Mouse (Mus musculus) left cerebral cortex, adult 2 months (tissue): ENCODE measurements around the gene Agap1. TPM values are rescaled to one million over a fixed set of nuclear protein-coding genes. Genes with fewer than 3 reads are reported as not detected.

ENCODE experiments used
- DNase-seq, 2 experiments: peaks; one replicate each; pipeline ENCODE4 v3.0.0; 2021 to 2022; ENCODE audit warnings: low spot score in 2 of 2, mixed read lengths in 1 of 2; ENCODE audit errors: extremely low spot score in 1 of 2
- H3K27ac ChIP-seq: fragments of 200-600 bp; 2 replicates; pipeline ENCODE4 v1.8.1; 2022
- H3K4me3 ChIP-seq: fragments of 200-600 bp; 2 replicates; pipeline ENCODE4 v1.8.1; 2022
- CTCF ChIP-seq: fragments of 200-600 bp; IDR thresholded peaks from 2 replicates; pipeline ENCODE4 v1.8.1; 2022; ENCODE audit warnings: antibody characterized with exemption, mild to moderate bottlenecking, moderate library complexity
- intact Hi-C: fragments of 180-260 bp; cut with DNase I; formaldehyde crosslinking; loops from one replicate; pipeline ENCODE4 v1.15.1; 2025
- total RNA-seq, 2 experiments: library from RNA; stranded (reverse); gene quantifications; 2 replicates each; pipeline ENCODE4 v1.2.3; 2021

The Agap1 gene
- total RNA-seq, 2 experiments from 2014 or later = 270 to 281 TPM

DNA sequence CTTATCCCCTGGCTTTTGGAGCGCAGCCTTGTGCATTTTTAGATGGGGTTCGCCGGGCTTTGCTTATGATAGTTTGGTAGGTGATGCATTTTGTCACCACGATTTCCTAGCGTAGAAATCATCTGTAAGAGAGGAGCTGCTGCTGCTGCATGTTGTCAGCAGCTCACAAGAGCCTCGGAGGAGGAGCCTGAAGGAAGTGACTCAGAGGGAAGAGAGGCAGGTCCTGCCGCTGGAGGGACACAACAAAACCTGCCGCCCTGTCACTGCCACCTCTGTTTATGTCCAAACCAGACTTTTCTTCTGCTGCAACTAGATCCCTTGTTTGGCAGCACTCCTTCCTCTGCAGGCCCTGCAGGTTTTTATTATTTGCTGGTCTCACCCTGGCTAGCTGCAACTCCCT is 8.5 kb downstream of the Agap1 start:
- no peak overlapping the region for H3K27ac ChIP-seq
- no peak for DNase-seq
- H3K4me3 ChIP-seq = no peak overlapping the region
- no peak; the same call in 1 of the 2 replicates for TF ChIP-seq CTCF
- intact Hi-C loops = no loop called here

DNA sequence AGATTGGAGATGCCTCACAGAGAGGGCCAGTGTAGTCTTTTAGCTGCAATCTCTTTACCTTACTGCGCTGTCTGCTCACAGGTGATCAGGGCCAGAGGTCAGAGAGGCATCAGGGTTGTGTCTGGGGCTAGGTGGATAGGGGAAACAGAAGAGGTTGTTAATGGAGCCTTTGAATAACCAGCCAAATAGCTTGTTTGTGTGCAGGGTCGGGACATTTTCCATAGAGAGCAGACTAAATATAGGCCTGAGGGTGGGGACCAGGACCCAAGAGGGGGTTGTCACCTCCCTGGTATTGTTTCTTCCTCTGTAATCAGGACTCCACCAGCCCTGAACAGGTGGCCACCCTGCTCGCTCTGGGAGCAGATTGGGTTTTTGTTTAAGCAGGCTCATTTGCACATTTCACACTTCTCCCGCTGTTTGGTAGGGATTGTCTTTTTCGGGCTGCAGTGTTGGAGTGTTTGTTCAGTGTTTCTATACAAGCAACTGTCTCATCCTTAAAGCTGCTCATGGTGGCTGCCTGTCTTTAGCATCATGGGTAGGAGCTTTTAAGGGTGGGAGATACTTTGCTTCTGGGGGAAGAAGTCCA is 10.9 kb downstream of the Agap1 start:
- Histone ChIP-seq H3K27ac (no peak overlapping the region), H3K4me3 (no peak overlapping the region)
- intact Hi-C loops = no loop called here
- DNase-seq = no peak
- TF ChIP-seq CTCF = no peak

DNA sequence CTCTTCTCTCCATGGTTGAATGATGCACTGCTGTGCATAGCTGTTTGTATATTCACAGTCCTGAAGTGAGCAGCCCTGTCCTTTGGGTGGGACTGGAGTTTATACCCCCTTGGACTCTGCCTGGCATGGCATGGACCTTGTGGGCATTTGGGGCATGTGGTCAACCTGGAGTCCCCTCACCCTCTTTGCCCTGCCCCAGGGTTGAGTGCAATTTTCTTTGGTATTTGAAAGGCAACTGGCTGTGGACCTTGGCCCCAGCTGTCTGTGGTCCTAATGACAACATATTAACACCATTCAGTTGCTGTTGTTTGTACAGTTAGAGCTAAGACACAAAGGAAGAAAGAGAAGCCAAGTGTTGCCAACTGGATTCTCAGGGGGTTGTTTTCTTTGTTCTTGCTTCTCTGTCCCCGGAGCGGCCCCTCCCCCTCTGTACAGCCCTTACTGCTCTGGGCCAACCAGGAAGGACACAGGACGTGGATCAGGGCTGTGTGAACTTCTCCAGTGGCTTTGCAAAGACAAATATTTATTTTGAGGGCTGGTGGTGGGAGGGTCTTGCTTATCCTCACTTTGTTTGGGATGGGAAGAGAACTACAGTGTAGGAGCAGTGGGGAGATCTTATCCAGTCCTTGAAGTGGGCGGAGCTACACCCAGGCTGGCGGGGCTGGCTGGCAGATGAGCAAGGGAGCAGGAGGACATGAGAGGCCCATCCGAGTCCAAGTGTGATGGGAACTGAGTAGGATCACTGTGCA is 12.9 kb downstream of the Agap1 start:
- intact Hi-C loops = no loop called here
- no peak for DNase-seq
- H3K4me3 ChIP-seq = no peak overlapping the region
- TF ChIP-seq CTCF = no peak
- H3K27ac ChIP-seq = no peak overlapping the region

DNA sequence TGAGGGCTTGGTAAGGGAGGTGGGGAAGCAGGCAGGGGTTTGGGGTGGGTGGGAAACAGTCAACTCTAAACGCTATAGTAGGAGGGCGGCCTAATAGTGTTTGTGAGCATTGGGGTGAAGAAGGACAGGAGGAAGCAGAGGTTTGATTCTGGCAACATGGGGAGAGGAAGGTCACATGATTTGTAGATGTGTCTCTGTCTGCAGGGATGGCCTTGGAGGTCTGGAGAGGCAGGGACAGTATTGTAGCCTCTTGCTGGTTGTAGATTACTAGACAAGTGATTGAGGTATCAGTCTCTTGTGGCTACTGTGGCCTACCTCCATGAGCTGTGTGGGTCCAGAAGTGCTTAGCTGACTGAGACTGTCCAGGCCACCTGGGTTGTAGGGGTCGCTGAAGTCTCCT is 13.5 kb downstream of the Agap1 start:
- Histone ChIP-seq H3K4me3 (no peak overlapping the region), H3K27ac (no peak overlapping the region)
- TF ChIP-seq CTCF = no peak
- intact Hi-C loops = no loop called here
- no peak for DNase-seq

DNA sequence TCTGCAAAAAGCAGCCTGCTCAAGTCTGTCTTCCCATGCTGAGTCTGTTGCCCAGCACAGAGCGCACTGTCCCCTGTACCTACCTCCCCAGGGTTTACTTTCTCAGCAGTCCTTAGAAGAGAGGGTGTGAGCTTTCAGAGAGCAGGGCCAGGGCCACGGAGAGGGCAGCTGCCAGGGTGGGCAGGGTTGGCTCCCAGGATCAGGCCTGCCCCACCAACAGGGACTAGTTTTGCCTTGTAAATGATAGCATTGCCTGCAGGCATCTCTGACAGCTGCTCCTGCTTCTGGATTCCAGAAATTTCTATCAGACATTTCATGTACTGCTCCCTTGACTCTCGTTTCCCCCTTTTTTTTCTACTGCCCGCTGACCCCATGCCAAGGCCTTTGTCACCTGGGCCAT is 16.8 kb downstream of the Agap1 start:
- Histone ChIP-seq H3K4me3 (no peak overlapping the region), H3K27ac (no peak overlapping the region)
- intact Hi-C loops = no loop called here

DNA sequence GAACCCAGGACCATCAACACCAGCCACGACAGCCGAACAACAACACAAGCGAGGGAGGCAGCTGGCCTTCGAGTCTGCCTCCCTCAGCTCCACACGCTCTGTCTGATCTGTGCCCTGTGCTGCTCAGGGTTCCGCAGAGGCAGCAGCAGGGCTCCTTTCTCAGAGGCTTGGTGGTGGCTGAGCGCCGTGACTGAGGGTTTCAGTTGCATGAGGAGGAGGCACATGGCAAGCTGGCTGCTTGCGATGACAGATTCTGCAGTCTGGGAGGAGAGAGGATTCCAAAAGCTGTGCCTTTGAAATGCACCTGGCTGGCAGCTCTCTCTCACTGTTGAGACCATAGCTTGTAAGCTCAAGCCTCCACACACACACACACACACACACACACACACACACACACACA is 17.3 kb downstream of the Agap1 start:
- intact Hi-C loops = no loop called here
- Histone ChIP-seq H3K27ac (no peak overlapping the region), H3K4me3 (no peak overlapping the region)
- peak in 1 of 2 experiments; percentile 37 for DNase-seq
- no peak for TF ChIP-seq CTCF

More for the DNA sequence above, 16.8 kb downstream of the Agap1 start:
- no peak for DNase-seq
- no peak for TF ChIP-seq CTCF

DNA sequence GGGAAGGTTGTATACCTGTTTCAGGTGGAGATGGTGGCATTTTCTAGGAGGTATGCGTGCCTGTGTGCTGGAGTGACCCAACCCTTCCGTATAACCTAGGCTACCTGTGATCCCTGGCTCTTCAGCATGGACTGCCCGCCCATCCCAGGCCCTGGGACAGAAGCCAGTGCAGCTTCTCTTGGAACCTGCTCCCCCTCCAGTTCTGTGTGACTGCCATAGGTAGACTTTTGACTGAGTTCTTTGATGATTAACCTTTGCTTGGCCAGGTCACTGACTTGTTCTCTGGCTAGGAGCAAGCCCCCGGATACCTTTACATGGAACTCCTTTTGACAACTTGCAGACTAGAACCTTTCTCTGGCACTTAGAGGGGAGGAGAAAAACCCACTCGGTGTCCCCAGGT is 19.3 kb downstream of the Agap1 start:
- Histone ChIP-seq H3K4me3 (no peak overlapping the region), H3K27ac (no peak overlapping the region)
- no peak for TF ChIP-seq CTCF
- no peak for DNase-seq
- intact Hi-C loops = no loop called here

DNA sequence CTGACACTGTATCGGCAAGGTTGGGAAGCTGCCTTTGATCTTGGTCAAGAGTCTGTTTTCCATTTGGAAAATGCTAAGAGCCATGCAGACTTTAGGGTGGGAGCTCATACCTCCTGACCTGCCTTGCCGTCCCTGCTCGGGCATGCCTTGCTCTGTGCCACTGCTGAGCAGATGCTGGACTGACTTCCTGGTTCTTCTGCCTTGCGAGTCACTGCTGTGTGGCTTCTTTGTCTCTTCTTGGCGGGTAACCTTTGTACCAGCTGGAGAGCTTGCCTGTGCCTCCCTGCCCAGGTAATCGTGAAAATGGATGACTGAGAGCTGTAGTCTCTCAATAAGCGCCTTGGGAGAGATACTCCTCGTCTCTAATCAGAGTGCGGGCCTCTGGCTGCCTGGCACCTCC is 20.2 kb downstream of the Agap1 start:
- intact Hi-C loops = no loop called here
- no peak for DNase-seq

DNA sequence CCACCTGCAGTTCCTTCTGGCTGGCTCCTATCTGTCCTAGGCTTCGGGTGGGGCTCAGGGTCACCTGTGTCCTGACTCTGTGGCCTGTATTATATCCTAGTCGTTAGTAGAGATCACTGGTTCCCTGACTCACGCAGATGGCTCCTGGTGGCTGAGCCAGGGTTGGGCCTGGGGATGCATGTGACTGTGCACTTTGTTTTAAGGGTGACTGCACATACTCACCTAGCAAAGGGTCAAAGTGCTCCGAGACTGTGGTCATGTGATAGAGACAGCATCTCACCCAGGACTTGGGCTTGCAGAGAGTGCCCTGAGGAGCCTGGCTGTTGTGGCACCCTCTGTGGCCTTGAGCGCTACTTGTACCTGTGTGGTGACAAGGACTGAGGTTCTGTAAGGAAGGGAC is 22.4 kb downstream of the Agap1 start:
- Histone ChIP-seq H3K27ac (no peak overlapping the region), H3K4me3 (no peak overlapping the region)
- intact Hi-C loops = no loop called here
- TF ChIP-seq CTCF = no peak
- no peak for DNase-seq

More for the DNA sequence above, 20.2 kb downstream of the Agap1 start:
- H3K27ac ChIP-seq = no peak overlapping the region
- H3K4me3 ChIP-seq = no peak overlapping the region
- TF ChIP-seq CTCF = no peak

DNA sequence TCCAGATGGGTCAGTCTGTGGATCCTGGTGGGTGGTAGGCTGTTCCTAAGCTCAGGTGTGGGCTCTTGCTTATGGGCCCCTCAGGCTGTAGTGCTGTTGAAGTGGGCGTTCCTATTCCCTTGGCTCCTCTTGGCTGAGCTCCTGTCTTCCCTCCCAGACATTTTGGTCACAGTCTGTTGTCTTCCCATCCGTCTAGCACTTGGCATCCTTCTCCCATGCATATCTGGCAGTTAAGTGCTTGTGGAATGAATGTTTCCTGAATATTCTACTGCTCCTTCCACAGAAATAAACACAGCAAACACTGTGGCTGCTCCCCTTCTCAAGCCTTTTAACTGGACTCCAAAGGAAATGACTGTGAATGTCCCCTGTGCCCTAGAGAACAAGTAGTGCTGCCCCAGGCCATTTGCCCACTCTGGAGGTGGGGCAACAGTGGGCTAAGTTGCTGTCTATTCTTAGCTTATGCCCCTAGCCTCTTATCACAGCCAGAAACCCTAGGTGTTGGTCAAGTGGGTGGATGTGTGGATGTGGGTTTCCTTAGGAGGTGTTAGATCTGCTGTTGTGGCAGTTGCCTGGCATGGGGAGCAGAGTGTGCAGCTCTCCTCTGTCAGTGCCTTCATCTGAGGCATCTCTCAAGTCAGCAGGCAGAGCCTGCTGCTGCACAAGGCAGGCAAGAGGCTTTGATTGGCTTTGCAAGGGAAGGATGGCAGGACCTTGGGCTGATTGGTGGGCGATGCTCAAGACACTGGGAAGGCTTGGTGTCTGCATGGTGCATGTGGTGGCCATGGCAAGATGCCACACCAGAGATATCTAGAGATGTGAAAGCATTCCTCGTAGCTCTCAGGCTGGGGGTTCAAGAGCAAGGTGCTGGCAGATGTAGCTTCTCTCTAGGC is 24.2 kb downstream of the Agap1 start:
- H3K27ac ChIP-seq = no peak overlapping the region; the same call in 1 of the 2 replicates
- intact Hi-C loops = no loop called here
- DNase-seq = no peak

DNA sequence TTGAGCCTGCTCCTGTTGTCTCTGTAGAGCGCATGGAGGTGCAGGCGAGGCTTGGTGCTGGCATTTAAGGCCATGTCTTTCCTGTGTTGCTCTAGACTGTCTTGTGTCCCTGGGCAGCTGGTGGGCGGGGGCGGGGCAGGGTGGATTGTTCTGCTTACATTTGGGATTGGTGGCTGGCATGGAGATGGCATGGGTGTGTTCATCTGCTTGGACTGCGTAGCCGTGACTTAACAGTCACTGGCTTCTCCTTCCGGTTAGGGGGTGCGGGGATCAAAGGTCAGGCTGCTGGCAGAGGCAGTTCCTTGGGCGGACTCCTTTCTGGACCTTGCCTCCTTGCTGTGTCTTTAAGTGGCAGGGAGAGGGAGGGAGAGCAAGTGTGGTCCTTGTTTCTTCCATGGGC is 26.5 kb downstream of the Agap1 start:
- no peak for TF ChIP-seq CTCF
- no peak overlapping the region for H3K27ac ChIP-seq
- intact Hi-C loops = no loop called here
- no peak for DNase-seq
- no peak overlapping the region for H3K4me3 ChIP-seq

More for the DNA sequence above, 24.2 kb downstream of the Agap1 start:
- H3K4me3 ChIP-seq = no peak overlapping the region
- TF ChIP-seq CTCF = no peak

DNA sequence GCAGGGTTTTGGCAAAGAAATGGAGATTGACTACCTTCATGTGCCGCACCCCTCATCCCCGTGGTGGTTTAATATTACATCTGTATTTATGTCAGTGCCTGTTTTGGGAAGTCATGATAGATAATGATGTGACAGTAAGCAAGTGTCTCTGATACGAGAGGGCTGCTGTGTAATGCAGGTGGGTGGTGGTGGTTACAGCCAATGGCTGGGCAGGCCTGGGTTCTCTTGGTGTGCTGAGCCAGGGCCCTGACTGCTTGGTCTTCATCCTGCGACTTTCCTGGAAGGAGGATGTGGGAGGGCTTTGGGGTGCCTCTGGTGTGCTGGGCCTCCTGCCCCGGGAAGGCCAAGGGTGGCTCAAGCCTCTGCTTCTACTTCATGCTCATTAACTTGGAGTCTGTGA is 28.2 kb downstream of the Agap1 start:
- DNase-seq = no peak
- H3K4me3 ChIP-seq = no peak overlapping the region
- intact Hi-C loops = no loop called here
- no peak overlapping the region for H3K27ac ChIP-seq
- TF ChIP-seq CTCF = no peak
